Mouse (Mus musculus) gastrocnemius, postnatal 36 days (tissue): ENCODE data around the gene Tdpoz3. TPM values are rescaled to one million over a fixed set of nuclear protein-coding genes. Genes with fewer than 3 reads are reported as not detected.
"Not testable (repeated sequence)": the region's sequence is repeated elsewhere in the genome, so short reads cannot be mapped to it uniquely, and the experiment has no call there.

ENCODE experiments used
- DNase-seq, 2 experiments: peaks; one replicate each; pipeline ENCODE4 v3.0.0; 2022
- intact Hi-C: fragments of 180-260 bp; cut with DNase I; formaldehyde crosslinking; loops from one replicate; pipeline ENCODE4 v1.15.1; 2025
- long read RNA-seq, 2 experiments: library from polyadenylated mRNA; stranded (forward); transcript quantifications; one replicate each; pipeline ENCODE4 v2.0.0; 2021
- total RNA-seq, 2 experiments: library from RNA; stranded (reverse); gene quantifications; 2 replicates each; pipeline ENCODE4 v1.2.3; 2021

Tdpoz3 gene
- not detected for total RNA-seq
- long read RNA-seq, experiment 1, result 0 reads
- long read RNA-seq, experiment 2, result 0 reads

GRCm38 (mm10) chr3:93825720-93826119, at the start of gene Tdpoz3:
TSS of gene Tdpoz3 (plus strand) at chr3:93826020.
- intact Hi-C loops, DNase-seq: not testable (repeated sequence)

GRCm38 (mm10) chr3:93796098-93796497, 29.7 kb upstream of the Tdpoz3 start, which contains the start of gene Tdpoz4:
TSS of gene Tdpoz4 (plus strand) at chr3:93796398.
- intact Hi-C loops, DNase-seq: not testable (repeated sequence)

GRCm38 (mm10) chr3:93813341-93813740, 12.5 kb upstream of the Tdpoz3 start:
- intact Hi-C loops, DNase-seq: not testable (repeated sequence)

GRCm38 (mm10) chr3:93858957-93859356, 33.1 kb downstream of the Tdpoz3 start:
- DNase-seq, intact Hi-C loops: not testable (repeated sequence)

- intact Hi-C loops, DNase-seq: not testable (repeated sequence)
Measured at GRCm38 (mm10) chr3:93870635-93871034, 44.8 kb downstream of the Tdpoz3 start.

Other genes starting within 250 kb of the Tdpoz3 start
- not detected for gene Tdpoz2, start 173.3 kb upstream of the Tdpoz3 start, total RNA-seq
- gene Tdpoz1, start 149.7 kb upstream of the Tdpoz3 start, total RNA-seq, result not detected
- gene Gm37596, start 132.9 kb upstream of the Tdpoz3 start, total RNA-seq, result not detected
- gene Gm5773, start 53.0 kb upstream of the Tdpoz3 start, total RNA-seq, result not detected
- not detected for gene Tdpoz4, start 29.6 kb upstream of the Tdpoz3 start, total RNA-seq
- not detected for gene Gm9117, start 117.5 kb downstream of the Tdpoz3 start, total RNA-seq
- gene Tdpoz5, start 135.3 kb downstream of the Tdpoz3 start, total RNA-seq, result not detected
- gene Gm9125, start 228.9 kb downstream of the Tdpoz3 start, total RNA-seq, result not detected
- gene Gm10697, start 246.6 kb downstream of the Tdpoz3 start, total RNA-seq, result not detected